Mouse (Mus musculus): ENCODE data around the gene Neurod2.

- TF ChIP-seq CTCF (IDR thresholded peaks at IDR 0.05; ENCODE audit: low read depth, low read length) (no peak), POLR2AphosphoS5 (IDR thresholded peaks at IDR 0.05; ENCODE audit: insufficient replicate concordance, low read depth, low read length) (no peak), GATA1 (IDR thresholded peaks at IDR 0.05; ENCODE audit: borderline replicate concordance, low read length) (no peak)
Observed at GRCm38 (mm10) chr11:98296916-98297315, 32.5 kb downstream of the Neurod2 start.
